Mouse (Mus musculus): ENCODE data around the gene Oard1. TPM values are rescaled to one million over a fixed set of nuclear protein-coding genes. Genes with fewer than 3 reads are reported as not detected.

Oard1 gene
- polyA plus RNA-seq, 1 experiment from 2014 or later, result 89.5 TPM

- DNase-seq (ENCODE audit: low spot score), result no peak
- H3K27me3 ChIP-seq (replicated peaks; ENCODE audit: low read depth, poor library complexity, severe bottlenecking), result no peaks in the 10 kb centered on the region
- H3K9me3 ChIP-seq, result no peaks in the 10 kb centered on the region
- peaks cover 59% of the 10 kb centered on the region for H3K4me1 ChIP-seq
- H3K4me3 ChIP-seq, result no peak within 1 kb of the TSS
- H3K27ac ChIP-seq (replicated peaks), result peak within 1 kb of the TSS; percentile 19; the same call in 1 of the 2 replicates
- WGBS, result 62% methylated on average over 16 of the region's 16 CpGs
- no peaks in the 10 kb centered on the region for H3K36me3 ChIP-seq (replicated peaks)
Observed at GRCm38 (mm10) chr17:48432158-48432980, 22.6 kb downstream of the Oard1 start, which contains the start of gene Apobec2. Gene Apobec2, minus strand, starts transcription at chr17:48432930.

- Histone ChIP-seq H3K27me3 (replicated peaks; ENCODE audit: low read depth, poor library complexity, severe bottlenecking) (no peaks in the 10 kb centered on the region), H3K4me3 (no peak overlapping the region), H3K27ac (replicated peaks) (no peak overlapping the region), H3K36me3 (replicated peaks) (no peaks in the 10 kb centered on the region), H3K4me1 (peaks cover 62% of the 10 kb centered on the region), H3K9me3 (no peaks in the 10 kb centered on the region)
- DNase-seq (ENCODE audit: low spot score), result no peak
- WGBS, result 74% methylated on average over 20 of the region's 20 CpGs
Observed at GRCm38 (mm10) chr17:48433006-48433655, 23.3 kb downstream of the Oard1 start.

- peaks cover 56% of the 10 kb centered on the region for H3K4me1 ChIP-seq
- no peak overlapping the region for H3K4me3 ChIP-seq
- WGBS, result 65% methylated on average over 6 of the region's 6 CpGs
Observed at GRCm38 (mm10) chr17:48433689-48434330, 24.0 kb downstream of the Oard1 start.

GRCm38 (mm10) chr17:48434479-48434878 is 24.7 kb downstream of the Oard1 start:
- Histone ChIP-seq H3K36me3 (replicated peaks) (no peaks in the 10 kb centered on the region), H3K27ac (replicated peaks) (no peak overlapping the region), H3K4me3 (no peak overlapping the region), H3K27me3 (replicated peaks; ENCODE audit: low read depth, poor library complexity, severe bottlenecking) (no peaks in the 10 kb centered on the region), H3K9me3 (no peaks in the 10 kb centered on the region), H3K4me1 (peaks cover 52% of the 10 kb centered on the region)
- no peak for DNase-seq (ENCODE audit: low spot score)
- WGBS, result 86% methylated on average over 5 of the region's 5 CpGs

More at GRCm38 (mm10) chr17:48433689-48434330, 24.0 kb downstream of the Oard1 start:
- no peak overlapping the region for H3K27ac ChIP-seq (replicated peaks)
- H3K36me3 ChIP-seq (replicated peaks), result no peaks in the 10 kb centered on the region
- no peaks in the 10 kb centered on the region for H3K27me3 ChIP-seq (replicated peaks; ENCODE audit: low read depth, poor library complexity, severe bottlenecking)
- no peak for DNase-seq (ENCODE audit: low spot score)
- H3K9me3 ChIP-seq, result no peaks in the 10 kb centered on the region

GRCm38 (mm10) chr17:48436487-48436886 is 26.7 kb downstream of the Oard1 start:
- Histone ChIP-seq H3K9me3 (no peaks in the 10 kb centered on the region), H3K36me3 (replicated peaks) (no peaks in the 10 kb centered on the region), H3K27ac (replicated peaks) (peak overlapping the region; percentile 8; the same call in 1 of the 2 replicates), H3K4me1 (peaks cover 34% of the 10 kb centered on the region), H3K27me3 (replicated peaks; ENCODE audit: low read depth, poor library complexity, severe bottlenecking) (no peaks in the 10 kb centered on the region), H3K4me3 (no peak overlapping the region)
- no peak for DNase-seq (ENCODE audit: low spot score)
- WGBS, result 75% methylated on average over 1 of the region's 1 CpGs

- Histone ChIP-seq H3K4me1 (peaks cover 31% of the 10 kb centered on the region), H3K27ac (replicated peaks) (peak overlapping the region; percentile 84), H3K36me3 (replicated peaks) (no peaks in the 10 kb centered on the region), H3K9me3 (no peaks in the 10 kb centered on the region), H3K4me3 (no peak overlapping the region), H3K27me3 (replicated peaks; ENCODE audit: low read depth, poor library complexity, severe bottlenecking) (no peaks in the 10 kb centered on the region)
- 16% methylated on average over 7 of the region's 7 CpGs for WGBS
- peak; percentile 75 for DNase-seq (ENCODE audit: low spot score)
Observed at GRCm38 (mm10) chr17:48437421-48437911, 27.7 kb downstream of the Oard1 start.

GRCm38 (mm10) chr17:48442745-48443457 is 33.1 kb downstream of the Oard1 start:
- no peak overlapping the region for H3K4me3 ChIP-seq
- H3K27ac ChIP-seq (replicated peaks), result no peak overlapping the region
- no peak for DNase-seq (ENCODE audit: low spot score)
- WGBS, result 82% methylated on average over 7 of the region's 7 CpGs
- no peaks in the 10 kb centered on the region for H3K27me3 ChIP-seq (replicated peaks; ENCODE audit: low read depth, poor library complexity, severe bottlenecking)
- no peaks in the 10 kb centered on the region for H3K36me3 ChIP-seq (replicated peaks)
- H3K9me3 ChIP-seq, result no peaks in the 10 kb centered on the region
- H3K4me1 ChIP-seq, result peaks cover 3% of the 10 kb centered on the region

- Histone ChIP-seq H3K27me3 (replicated peaks; ENCODE audit: low read depth, poor library complexity, severe bottlenecking) (no peaks in the 10 kb centered on the region), H3K36me3 (replicated peaks) (no peaks in the 10 kb centered on the region), H3K4me3 (no peak overlapping the region), H3K4me1 (no peaks in the 10 kb centered on the region), H3K27ac (replicated peaks) (no peak overlapping the region), H3K9me3 (no peaks in the 10 kb centered on the region)
- 58% methylated on average over 16 of the region's 16 CpGs for WGBS
- no peak for DNase-seq (ENCODE audit: low spot score)
Observed at GRCm38 (mm10) chr17:48443542-48444145, 33.8 kb downstream of the Oard1 start.

GRCm38 (mm10) chr17:48447675-48448074 is 37.9 kb downstream of the Oard1 start:
- Histone ChIP-seq H3K4me1 (peaks cover 9% of the 10 kb centered on the region; the same call in 1 of the 2 replicates), H3K27ac (replicated peaks) (no peak overlapping the region), H3K36me3 (replicated peaks) (no peaks in the 10 kb centered on the region), H3K27me3 (replicated peaks; ENCODE audit: low read depth, poor library complexity, severe bottlenecking) (no peaks in the 10 kb centered on the region), H3K4me3 (no peak overlapping the region), H3K9me3 (no peaks in the 10 kb centered on the region)
- DNase-seq (ENCODE audit: low spot score), result no peak
- 81% methylated on average over 8 of the region's 8 CpGs for WGBS

- 87% methylated on average over 13 of the region's 13 CpGs for WGBS
Observed at GRCm38 (mm10) chr17:48450666-48451352, 41.0 kb downstream of the Oard1 start.

GRCm38 (mm10) chr17:48451353-48451675 is 41.5 kb downstream of the Oard1 start, which contains the start of gene Tspo2:
Gene Tspo2, minus strand, starts transcription at chr17:48451522.
- H3K36me3 ChIP-seq (replicated peaks), result no peaks in the 10 kb centered on the region
- 70% methylated on average over 7 of the region's 7 CpGs for WGBS
- H3K9me3 ChIP-seq, result no peaks in the 10 kb centered on the region
- peak within 1 kb of the TSS; percentile 30; the same call in 1 of the 2 replicates for H3K27ac ChIP-seq (replicated peaks)
- no peak within 1 kb of the TSS for H3K4me3 ChIP-seq
- no peak for DNase-seq (ENCODE audit: low spot score)
- H3K4me1 ChIP-seq, result peaks cover 18% of the 10 kb centered on the region; the same call in 1 of the 2 replicates
- H3K27me3 ChIP-seq (replicated peaks; ENCODE audit: low read depth, poor library complexity, severe bottlenecking), result no peaks in the 10 kb centered on the region

More at GRCm38 (mm10) chr17:48450666-48451352, 41.0 kb downstream of the Oard1 start:
- Histone ChIP-seq H3K36me3 (replicated peaks) (no peaks in the 10 kb centered on the region), H3K27ac (replicated peaks) (no peak overlapping the region), H3K9me3 (no peaks in the 10 kb centered on the region), H3K4me3 (no peak overlapping the region), H3K4me1 (peaks cover 18% of the 10 kb centered on the region; the same call in 1 of the 2 replicates), H3K27me3 (replicated peaks; ENCODE audit: low read depth, poor library complexity, severe bottlenecking) (no peaks in the 10 kb centered on the region)
- no peak for DNase-seq (ENCODE audit: low spot score)

Measured in embryonic facial prominence, embryonic 10.5 days (tissue).